Mouse (Mus musculus): ENCODE results near the gene Pmf1. TPM values are rescaled to one million over a fixed set of nuclear protein-coding genes. Genes with fewer than 3 reads are reported as not detected.
"Not testable (repeated sequence)": the region's sequence is repeated elsewhere in the genome, so short reads cannot be mapped to it uniquely, and the experiment has no call there.

Gene Pmf1
- polyA plus RNA-seq, 1 experiment from 2014 or later: 115 TPM

DNA sequence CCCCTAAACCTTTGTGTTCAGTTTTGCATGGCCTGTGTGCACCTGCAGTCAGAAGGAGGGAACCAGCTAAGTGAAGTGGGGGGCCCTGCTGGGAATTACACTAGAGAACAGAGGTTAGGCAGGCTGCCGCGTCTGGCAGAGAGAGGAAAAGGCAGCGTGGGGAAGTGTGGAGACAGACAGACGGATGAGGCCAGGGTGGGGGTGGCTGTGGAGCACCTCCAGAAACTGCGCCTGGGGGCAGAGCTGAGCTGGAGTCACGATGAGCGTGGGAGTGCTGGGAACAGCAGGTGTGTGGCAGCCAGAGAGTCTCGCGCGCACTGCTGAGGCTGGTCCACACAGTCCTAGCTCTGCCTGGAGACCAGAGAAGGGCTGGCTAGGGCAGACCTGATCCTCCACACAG is 25.4 kb upstream of the Pmf1 start:
- no peaks in the 10 kb centered on the region for H3K36me3 ChIP-seq
- peaks cover 22% of the 10 kb centered on the region for H3K4me1 ChIP-seq
- peaks cover 52% of the 10 kb centered on the region for H3K27me3 ChIP-seq (replicated peaks)
- H3K27ac ChIP-seq: no peak overlapping the region
- whole genome bisulfite sequencing (ENCODE audit: insufficient replicate concordance): 67% methylated on average over 10 of the region's 10 CpGs
- H3K4me2 ChIP-seq: no peak overlapping the region
- H3K4me3 ChIP-seq: no peak overlapping the region
- no peak overlapping the region for H3K9ac ChIP-seq
- ATAC-seq: no peak
- no peaks in the 10 kb centered on the region for H3K9me3 ChIP-seq (replicated peaks)

DNA sequence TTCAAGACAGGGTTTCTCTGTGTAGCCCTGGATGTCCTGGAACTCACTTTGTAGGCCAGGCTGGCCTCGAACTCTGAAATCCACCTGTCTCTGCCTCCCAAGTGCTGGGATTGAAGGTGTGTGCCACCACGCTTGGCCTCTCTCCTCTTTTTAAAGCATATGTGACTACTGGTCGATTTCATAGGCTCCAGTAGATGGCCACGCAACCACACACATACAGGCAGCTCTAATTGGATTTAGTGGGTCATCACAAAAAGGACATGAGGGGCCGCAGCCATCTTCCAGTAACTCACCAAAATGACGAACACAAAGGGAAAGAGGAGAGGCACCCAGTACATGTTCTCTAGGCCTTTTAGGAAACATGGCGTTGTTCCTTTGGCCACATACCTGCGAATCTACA is 18.5 kb upstream of the Pmf1 start:
- not testable (repeated sequence) for H3K36me3 ChIP-seq; H3K9me3 ChIP-seq (replicated peaks); H3K4me3 ChIP-seq; H3K27ac ChIP-seq; H3K27me3 ChIP-seq (replicated peaks); H3K9ac ChIP-seq; H3K4me2 ChIP-seq; ATAC-seq
- peaks cover 25% of the 10 kb centered on the region for H3K4me1 ChIP-seq
- WGBS (ENCODE audit: insufficient replicate concordance): 54% methylated on average over 8 of the region's 8 CpGs

DNA sequence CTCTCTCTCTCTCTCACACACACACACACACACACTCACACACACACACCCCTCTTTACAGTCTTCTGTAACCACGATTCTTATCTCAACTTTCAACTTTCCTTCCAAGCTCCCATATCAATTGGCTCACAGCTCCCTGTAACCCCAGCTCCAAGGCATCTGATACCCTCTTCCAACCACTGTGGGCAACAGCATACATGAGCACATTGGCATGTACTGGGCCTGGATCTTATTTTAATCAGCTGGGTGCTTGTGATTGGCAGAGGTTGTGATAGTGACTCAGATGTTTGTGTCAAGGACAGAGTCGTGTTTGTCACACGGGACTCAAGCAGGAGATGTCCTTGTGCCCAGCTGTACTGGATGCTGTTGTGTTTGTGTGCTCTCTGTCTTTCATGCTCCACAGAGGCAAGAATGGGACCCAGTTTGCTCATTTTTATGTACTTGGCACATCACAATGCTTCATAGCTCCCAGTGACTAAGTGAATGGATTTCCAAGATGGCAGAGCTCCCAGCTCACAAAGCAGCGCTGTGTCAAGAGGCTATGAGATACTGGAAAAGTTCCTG is 17.3 kb upstream of the Pmf1 start:
- H3K4me2 ChIP-seq: no peak overlapping the region
- H3K36me3 ChIP-seq: no peaks in the 10 kb centered on the region
- H3K9ac ChIP-seq: no peak overlapping the region
- 52% methylated on average over 4 of the region's 4 CpGs for WGBS (ENCODE audit: insufficient replicate concordance)
- H3K27me3 ChIP-seq (replicated peaks): no peaks in the 10 kb centered on the region
- peaks cover 37% of the 10 kb centered on the region for H3K4me1 ChIP-seq
- H3K4me3 ChIP-seq: no peak overlapping the region
- no peak for ATAC-seq
- H3K9me3 ChIP-seq (replicated peaks): no peaks in the 10 kb centered on the region
- no peak overlapping the region for H3K27ac ChIP-seq

DNA sequence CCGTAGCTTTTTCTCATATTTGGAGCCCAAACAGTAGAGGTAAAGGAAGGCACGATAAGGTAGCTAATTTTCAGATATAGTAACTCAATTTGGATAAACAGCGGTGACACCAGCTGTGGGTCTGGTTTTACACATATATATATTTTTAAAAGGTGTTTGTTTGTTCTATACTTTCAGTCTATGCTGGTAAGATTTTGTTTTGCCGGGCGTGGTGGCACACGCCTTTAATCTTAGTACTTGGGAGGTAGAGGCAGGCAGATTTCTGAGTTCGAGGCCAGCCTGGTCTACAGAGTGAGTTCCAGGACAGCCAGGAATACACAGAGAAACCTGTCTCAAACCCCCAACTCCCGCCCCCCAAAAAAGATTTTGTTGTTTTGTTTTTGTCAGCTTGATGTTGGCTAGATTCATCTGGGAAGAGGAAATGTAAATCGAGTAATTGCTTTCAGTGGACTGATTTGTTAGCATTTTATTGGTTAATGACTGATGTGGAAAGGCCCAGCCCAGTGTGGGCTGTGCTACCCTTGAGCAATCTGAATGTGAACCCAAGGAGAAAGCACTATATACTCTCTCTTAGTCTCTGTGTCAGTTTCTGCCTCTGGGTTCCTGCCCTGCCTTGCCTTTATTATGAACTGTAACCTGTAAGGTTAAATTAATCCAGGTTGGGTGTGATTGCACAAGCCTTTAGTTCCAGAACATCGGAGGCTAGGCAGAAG is 15.7 kb upstream of the Pmf1 start:
- H3K9ac ChIP-seq: no peak overlapping the region
- H3K4me2 ChIP-seq: peak overlapping the region; percentile 59
- ATAC-seq: no peak
- H3K27me3 ChIP-seq (replicated peaks): no peaks in the 10 kb centered on the region
- peaks cover 51% of the 10 kb centered on the region for H3K4me1 ChIP-seq
- H3K27ac ChIP-seq: no peak overlapping the region
- no peaks in the 10 kb centered on the region for H3K9me3 ChIP-seq (replicated peaks)
- WGBS (ENCODE audit: insufficient replicate concordance): 71% methylated on average over 10 of the region's 10 CpGs
- H3K36me3 ChIP-seq: peaks cover 7% of the 10 kb centered on the region
- H3K4me3 ChIP-seq: peak overlapping the region; percentile 76; the same call in 1 of the 2 replicates

DNA sequence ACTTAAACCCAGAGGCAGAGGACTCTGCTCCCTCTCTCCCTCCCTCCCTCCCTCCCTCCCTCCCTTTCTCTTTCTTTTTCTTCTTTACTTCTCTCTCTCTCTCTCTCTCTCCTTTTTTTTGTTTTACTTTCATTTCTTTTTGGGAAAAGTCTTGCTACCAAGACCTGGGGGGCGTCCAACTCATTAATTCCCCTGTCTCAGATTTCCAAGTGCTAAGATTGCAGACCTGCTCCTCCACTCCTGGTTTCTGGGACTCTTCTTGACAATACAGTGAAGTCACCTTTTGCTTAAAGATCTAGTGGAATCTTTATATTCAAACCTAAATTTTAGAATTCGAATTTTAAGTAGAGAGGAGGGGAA is 15.2 kb upstream of the Pmf1 start:
- no peaks in the 10 kb centered on the region for H3K27me3 ChIP-seq (replicated peaks)
- H3K27ac ChIP-seq: no peak overlapping the region; the same call in 1 of the 2 replicates
- H3K4me3 ChIP-seq: peak overlapping the region; percentile 76
- no peak overlapping the region for H3K9ac ChIP-seq
- H3K4me2 ChIP-seq: peak overlapping the region; percentile 59
- WGBS (ENCODE audit: insufficient replicate concordance): 7% methylated on average over 2 of the region's 2 CpGs
- H3K36me3 ChIP-seq: peaks cover 12% of the 10 kb centered on the region
- no peaks in the 10 kb centered on the region for H3K9me3 ChIP-seq (replicated peaks)
- no peak for ATAC-seq
- H3K4me1 ChIP-seq: peaks cover 51% of the 10 kb centered on the region

DNA sequence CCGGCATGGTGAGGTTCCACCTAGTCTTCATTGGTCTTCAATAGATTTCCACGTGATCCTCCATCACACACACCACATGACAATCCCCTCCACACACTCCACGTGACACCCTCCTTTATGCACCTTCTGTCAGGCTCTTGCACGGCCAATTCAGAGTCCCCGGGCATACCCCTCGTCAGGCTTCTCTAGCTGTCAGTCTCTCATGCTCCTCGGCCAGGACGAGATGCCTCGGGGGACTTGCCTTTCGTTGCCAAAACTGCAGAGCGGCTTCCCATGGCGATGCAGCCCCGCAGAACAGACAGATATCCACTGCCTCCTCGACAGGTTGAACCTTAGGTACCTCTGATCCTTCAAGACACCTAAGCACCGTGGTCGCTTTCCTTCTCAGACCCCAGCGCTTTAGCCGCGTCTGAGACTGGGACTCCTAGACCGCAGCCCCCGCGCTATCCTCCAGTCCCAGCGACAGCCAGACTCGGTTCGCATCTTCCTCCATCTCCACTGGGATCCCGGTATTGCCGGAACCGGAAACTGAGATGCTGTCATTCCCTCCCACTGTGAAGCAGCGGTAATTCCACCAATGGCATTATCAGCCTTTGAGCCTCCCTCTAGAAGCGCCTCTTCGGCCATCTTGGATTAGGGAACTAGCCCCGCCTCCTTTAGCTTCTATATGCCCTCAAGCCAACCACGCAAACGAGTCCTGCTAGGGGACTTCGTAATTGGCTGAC is 14.6 kb upstream of the Pmf1 start, which contains the start of gene Slc25a44:
TSS of gene Slc25a44 (minus strand) at position 535 of the 725 bp plus-strand sequence.
- peak within 1 kb of the TSS; percentile 76 for H3K4me3 ChIP-seq
- no peaks in the 10 kb centered on the region for H3K27me3 ChIP-seq (replicated peaks)
- H3K9ac ChIP-seq: peak within 1 kb of the TSS; percentile 70
- H3K4me1 ChIP-seq: peaks cover 51% of the 10 kb centered on the region
- H3K27ac ChIP-seq: peak within 1 kb of the TSS; percentile 68
- H3K36me3 ChIP-seq: peaks cover 18% of the 10 kb centered on the region
- peak; percentile 96 for ATAC-seq
- under 1% methylated on average over 35 of the region's 35 CpGs for WGBS (ENCODE audit: insufficient replicate concordance)
- no peaks in the 10 kb centered on the region for H3K9me3 ChIP-seq (replicated peaks)
- peak within 1 kb of the TSS; percentile 88 for H3K4me2 ChIP-seq

DNA sequence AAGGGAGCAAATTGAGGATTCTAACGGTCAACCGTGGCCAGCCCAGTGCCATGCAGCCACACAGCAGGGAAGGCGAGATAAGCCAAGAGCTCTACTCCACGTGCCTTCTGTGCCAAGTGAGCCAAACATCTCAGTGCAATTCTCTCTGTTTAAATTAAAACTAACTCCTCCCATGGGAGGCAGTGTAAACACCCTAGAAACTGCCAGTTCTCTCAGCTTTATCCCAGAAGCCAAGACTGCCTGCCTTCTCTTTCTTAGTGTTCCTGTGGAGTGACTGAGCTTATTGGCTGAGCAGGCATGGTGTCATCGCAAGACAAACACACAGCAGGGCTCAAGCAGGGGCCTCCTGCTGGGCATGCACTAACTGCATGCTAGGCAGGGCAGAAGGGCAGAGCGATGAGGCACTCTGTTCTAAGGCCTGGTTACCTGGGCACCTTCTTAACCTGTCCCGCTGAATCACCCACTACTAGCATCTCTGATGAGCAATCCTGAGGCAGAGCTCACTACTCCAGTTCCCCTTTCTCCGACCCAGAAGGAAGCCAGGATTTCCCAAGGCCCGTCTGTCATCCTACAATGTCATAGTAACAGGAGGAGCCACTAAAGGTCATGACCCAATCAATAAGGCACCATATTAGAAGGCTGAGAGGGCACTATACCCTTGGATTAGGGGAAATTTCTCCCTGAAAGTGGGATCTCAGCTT is 12.0 kb upstream of the Pmf1 start:
- Histone ChIP-seq H3K36me3 (peaks cover 44% of the 10 kb centered on the region), H3K9me3 (replicated peaks) (no peaks in the 10 kb centered on the region), H3K4me2 (peak overlapping the region; percentile 37), H3K4me1 (peaks cover 63% of the 10 kb centered on the region), H3K27me3 (replicated peaks) (no peaks in the 10 kb centered on the region), H3K4me3 (no peak overlapping the region), H3K27ac (peak overlapping the region; percentile 66), H3K9ac (no peak overlapping the region; the same call in none of the 2 replicates)
- ATAC-seq: no peak
- WGBS (ENCODE audit: insufficient replicate concordance): 32% methylated on average over 9 of the region's 9 CpGs

DNA sequence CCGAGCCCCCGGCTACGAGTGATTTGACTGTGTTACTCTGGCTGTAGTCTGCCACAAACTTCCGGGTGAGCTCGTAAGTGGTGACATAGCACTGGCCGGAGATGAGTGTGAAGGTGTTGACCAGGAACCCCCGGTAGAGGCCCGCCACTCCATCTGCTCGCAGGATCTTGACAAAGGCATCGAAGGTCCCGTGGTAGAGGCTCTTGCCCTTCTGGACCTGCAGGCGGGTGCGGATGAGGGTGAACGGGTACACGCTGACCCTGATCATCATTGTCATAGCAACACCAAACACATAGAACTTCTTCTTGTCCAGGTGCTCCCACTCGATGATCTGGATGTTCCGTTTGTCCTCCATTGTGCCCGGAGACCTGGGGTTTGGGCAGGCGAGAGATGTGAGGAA is 10.6 kb upstream of the Pmf1 start:
- H3K4me2 ChIP-seq: no peak overlapping the region
- 86% methylated on average over 19 of the region's 19 CpGs for WGBS (ENCODE audit: insufficient replicate concordance)
- no peaks in the 10 kb centered on the region for H3K9me3 ChIP-seq (replicated peaks)
- no peak for ATAC-seq
- H3K27ac ChIP-seq: no peak overlapping the region
- H3K4me3 ChIP-seq: no peak overlapping the region
- peaks cover 58% of the 10 kb centered on the region for H3K36me3 ChIP-seq
- H3K9ac ChIP-seq: no peak overlapping the region
- no peaks in the 10 kb centered on the region for H3K27me3 ChIP-seq (replicated peaks)
- H3K4me1 ChIP-seq: peaks cover 71% of the 10 kb centered on the region

GRCm38 (mm10) chr3:88418016-88418415 is 7.9 kb upstream of the Pmf1 start:
- no peak overlapping the region for H3K9ac ChIP-seq
- H3K27ac ChIP-seq: no peak overlapping the region
- peaks cover 85% of the 10 kb centered on the region for H3K36me3 ChIP-seq
- H3K4me2 ChIP-seq: no peak overlapping the region
- H3K27me3 ChIP-seq (replicated peaks): no peaks in the 10 kb centered on the region
- no peaks in the 10 kb centered on the region for H3K9me3 ChIP-seq (replicated peaks)
- no peak overlapping the region for H3K4me3 ChIP-seq
- no peak for ATAC-seq
- WGBS (ENCODE audit: insufficient replicate concordance): 78% methylated on average over 6 of the region's 6 CpGs
- peaks cover 70% of the 10 kb centered on the region for H3K4me1 ChIP-seq

- Histone ChIP-seq H3K4me2 (no peak overlapping the region; the same call in 1 of the 2 replicates), H3K9me3 (replicated peaks) (no peaks in the 10 kb centered on the region), H3K27me3 (replicated peaks) (no peaks in the 10 kb centered on the region), H3K4me1 (peaks cover 74% of the 10 kb centered on the region), H3K4me3 (no peak overlapping the region), H3K27ac (peak overlapping the region; percentile 32; the same call in 1 of the 2 replicates), H3K9ac (peak overlapping the region; percentile 22), H3K36me3 (peaks cover 97% of the 10 kb centered on the region)
- peak; percentile 18; the same call in 1 of the 2 replicates for ATAC-seq
- 67% methylated on average over 4 of the region's 4 CpGs for WGBS (ENCODE audit: insufficient replicate concordance)
Observed at GRCm38 (mm10) chr3:88415668-88416067, 5.5 kb upstream of the Pmf1 start.

GRCm38 (mm10) chr3:88412636-88413035 is 2.5 kb upstream of the Pmf1 start:
- H3K9me3 ChIP-seq (replicated peaks): no peaks in the 10 kb centered on the region
- no peak overlapping the region for H3K4me2 ChIP-seq
- no peak overlapping the region for H3K4me3 ChIP-seq
- no peak overlapping the region for H3K9ac ChIP-seq
- H3K27me3 ChIP-seq (replicated peaks): no peaks in the 10 kb centered on the region
- no peak for ATAC-seq
- H3K36me3 ChIP-seq: peaks cover 79% of the 10 kb centered on the region
- H3K4me1 ChIP-seq: peaks cover 82% of the 10 kb centered on the region
- 76% methylated on average over 11 of the region's 11 CpGs for WGBS (ENCODE audit: insufficient replicate concordance)
- peak overlapping the region; percentile 93 for H3K27ac ChIP-seq
